8 mouse cellular contexts compared by ENCODE assay signal in genomic region chr10:81413310-81414261, GRCm38 (mm10). TPM values are rescaled to one million over a fixed set of nuclear protein-coding genes. Genes with fewer than 3 reads are reported as not detected.
DNase-seq lines count a peak whose midpoint lies in the region; ATAC-seq lines count a peak whose summit lies in the region.

No protein-coding gene starts in this region.

- H3K4me1 ChIP-seq in neural tube, embryonic 11.5 days (ENCODE audit: control insufficient read depth, insufficient read depth, low read length): peaks cover 45% of the 10 kb centered on the region
- peaks cover 100% of the 10 kb centered on the region for H3K4me1 ChIP-seq in embryonic facial prominence, embryonic 15.5 days
- H3K4me1 ChIP-seq in heart, embryonic 15.5 days (replicated peaks): peaks cover 100% of the 10 kb centered on the region
- H3K4me1 ChIP-seq in liver, embryonic 16.5 days (ENCODE audit: control insufficient read depth, low read depth, low read length): peaks cover 63% of the 10 kb centered on the region

- H3K27me3 ChIP-seq in neural tube, embryonic 11.5 days (ENCODE audit: control insufficient read depth, insufficient read depth, low read length): no peaks in the 10 kb centered on the region
- H3K27me3 ChIP-seq in embryonic facial prominence, embryonic 15.5 days: no peaks in the 10 kb centered on the region
- no peaks in the 10 kb centered on the region for H3K27me3 ChIP-seq in heart, embryonic 15.5 days
- H3K27me3 ChIP-seq in liver, embryonic 16.5 days (ENCODE audit: control insufficient read depth, insufficient read depth, low read depth, low read length): peaks cover 3% of the 10 kb centered on the region

- DNase-seq in neural tube, embryonic 11.5 days (ENCODE audit: low spot score): peak; percentile 77
- DNase-seq in neural tube, embryonic 10.5 days (ENCODE audit: extremely low spot score, low spot score): no peak
- DNase-seq in kidney, postnatal 10 days: peak; percentile 96
- DNase-seq in urinary bladder, postnatal 4 days (ENCODE audit: low spot score in 2 of 2): peak; percentile 83 to 89

- no peak for ATAC-seq in neural tube, embryonic 11.5 days (ENCODE audit: insufficient read depth, low FRiP score, low TSS enrichment)
- no peak for ATAC-seq in embryonic facial prominence, embryonic 15.5 days (ENCODE audit: insufficient number of reproducible peaks, low FRiP score, low TSS enrichment, low read depth)
- ATAC-seq in heart, embryonic 15.5 days (replicated peaks; ENCODE audit: insufficient number of reproducible peaks, insufficient read depth, low FRiP score, low read depth): no peak
- ATAC-seq in liver, embryonic 16.5 days (ENCODE audit: low read depth): peak; percentile 45
- ATAC-seq in neutrophil, adult 5-6 weeks (ENCODE audit: extremely low read depth, insufficient number of reproducible peaks, low FRiP score, poor library complexity, severe bottlenecking): peak; percentile 21; the same call in 1 of the 2 replicates

- no peak overlapping the region for H3K4me3 ChIP-seq in neural tube, embryonic 11.5 days (ENCODE audit: low read depth, low read length)
- no peak overlapping the region for H3K4me3 ChIP-seq in embryonic facial prominence, embryonic 15.5 days (replicated peaks)
- H3K4me3 ChIP-seq in heart, embryonic 15.5 days: peak overlapping the region; percentile 7; the same call in 1 of the 2 replicates
- H3K4me3 ChIP-seq in liver, embryonic 16.5 days (ENCODE audit: low read depth, low read length): peak overlapping the region; percentile 29

- no peak overlapping the region for H3K27ac ChIP-seq in neural tube, embryonic 11.5 days (ENCODE audit: low read depth, low read length)
- peak overlapping the region; percentile 86 for H3K27ac ChIP-seq in embryonic facial prominence, embryonic 15.5 days (replicated peaks)
- H3K27ac ChIP-seq in heart, embryonic 15.5 days: peak overlapping the region; percentile 98
- H3K27ac ChIP-seq in liver, embryonic 16.5 days (ENCODE audit: low read length): peak overlapping the region; percentile 48

- H3K9ac ChIP-seq in neural tube, embryonic 11.5 days (ENCODE audit: low read length): peak overlapping the region; percentile 39
- H3K9ac ChIP-seq in embryonic facial prominence, embryonic 15.5 days: no peak overlapping the region
- H3K9ac ChIP-seq in heart, embryonic 15.5 days: no peak overlapping the region
- H3K9ac ChIP-seq in liver, embryonic 16.5 days (ENCODE audit: low read depth, low read length): peak overlapping the region; percentile 28; the same call in 1 of the 2 replicates

- WGBS in neural tube, embryonic 11.5 days: 23% methylated on average over 26 of the region's 26 CpGs
- 28% methylated on average over 26 of the region's 26 CpGs for WGBS in embryonic facial prominence, embryonic 15.5 days
- 35% methylated on average over 26 of the region's 26 CpGs for WGBS in heart, embryonic 15.5 days
- WGBS in liver, embryonic 16.5 days (ENCODE audit: insufficient replicate concordance): 18% methylated on average over 26 of the region's 26 CpGs

- H3K4me2 ChIP-seq in neural tube, embryonic 11.5 days (ENCODE audit: low read depth): peak overlapping the region; percentile 5; the same call in 1 of the 2 replicates
- peak overlapping the region; percentile 19; the same call in 1 of the 2 replicates for H3K4me2 ChIP-seq in embryonic facial prominence, embryonic 15.5 days (replicated peaks)
- H3K4me2 ChIP-seq in heart, embryonic 15.5 days: peak overlapping the region; percentile 44
- H3K4me2 ChIP-seq in liver, embryonic 16.5 days (ENCODE audit: low read depth, low read length): 0 out of 2 replicates have a peak overlapping the region, but pooled peaks have one; percentile 26

- no peaks in the 10 kb centered on the region for H3K36me3 ChIP-seq in neural tube, embryonic 11.5 days (ENCODE audit: control insufficient read depth, insufficient read depth, low read length)
- H3K36me3 ChIP-seq in embryonic facial prominence, embryonic 15.5 days: peaks cover 31% of the 10 kb centered on the region
- no peaks in the 10 kb centered on the region for H3K36me3 ChIP-seq in heart, embryonic 15.5 days
- H3K36me3 ChIP-seq in liver, embryonic 16.5 days (ENCODE audit: control insufficient read depth, insufficient read depth): no peaks in the 10 kb centered on the region

- no peaks in the 10 kb centered on the region for H3K9me3 ChIP-seq in neural tube, embryonic 11.5 days (ENCODE audit: control insufficient read depth, low read length)
- H3K9me3 ChIP-seq in embryonic facial prominence, embryonic 15.5 days (replicated peaks): no peaks in the 10 kb centered on the region
- no peaks in the 10 kb centered on the region for H3K9me3 ChIP-seq in heart, embryonic 15.5 days (replicated peaks)
- H3K9me3 ChIP-seq in liver, embryonic 16.5 days (replicated peaks; ENCODE audit: control insufficient read depth, low read length): no peaks in the 10 kb centered on the region

RNA-seq across cellular contexts. Expression of gene Smim24, which starts 20.7 kb away (rescaled TPM):
- 1.9 and 3.5 TPM in 2 replicates for polyA plus RNA-seq in neural tube, embryonic 11.5 days (2014; fragmentation: Nextera tagmentation; extraction: Ambion mirVana)
- polyA plus RNA-seq in embryonic facial prominence, embryonic 15.5 days (2015; fragmentation: Nextera tagmentation; extraction: Ambion mirVana): 5.0 and 8.3 TPM in 2 replicates
- 3.9 and 4.1 TPM in 2 replicates for polyA plus RNA-seq in heart, embryonic 15.5 days (2015; fragmentation: Nextera tagmentation; extraction: Ambion mirVana)
- 1.7 and 4.1 TPM in 2 replicates for polyA plus RNA-seq in liver, embryonic 16.5 days (2015; fragmentation: Nextera tagmentation; extraction: Ambion mirVana)
- total RNA-seq in neutrophil, adult 5-6 weeks (2017): 2.5 and 2.6 TPM in 2 replicates

RNA-seq across cellular contexts. Expression of gene Gm48552, which starts 24.8 kb away (rescaled TPM):
- polyA plus RNA-seq in neural tube, embryonic 11.5 days (2014; fragmentation: Nextera tagmentation; extraction: Ambion mirVana): 0.97 and 1.3 TPM in 2 replicates
- polyA plus RNA-seq in embryonic facial prominence, embryonic 15.5 days (2015; fragmentation: Nextera tagmentation; extraction: Ambion mirVana): 1.6 and 2.9 TPM in 2 replicates
- 0.84 and 0.91 TPM in 2 replicates for polyA plus RNA-seq in heart, embryonic 15.5 days (2015; fragmentation: Nextera tagmentation; extraction: Ambion mirVana)
- 0.44 and 0.48 TPM in 2 replicates for polyA plus RNA-seq in liver, embryonic 16.5 days (2015; fragmentation: Nextera tagmentation; extraction: Ambion mirVana)
- total RNA-seq in neutrophil, adult 5-6 weeks (2017): 2.2 TPM in 1 of 2 replicates, not detected in the other

RNA-seq across cellular contexts. Expression of gene Gm48551, which starts 29.3 kb away (rescaled TPM):
- 1.7 and 3.0 TPM in 2 replicates for polyA plus RNA-seq in neural tube, embryonic 11.5 days (2014; fragmentation: Nextera tagmentation; extraction: Ambion mirVana)
- 3.1 and 3.2 TPM in 2 replicates for polyA plus RNA-seq in embryonic facial prominence, embryonic 15.5 days (2015; fragmentation: Nextera tagmentation; extraction: Ambion mirVana)
- polyA plus RNA-seq in heart, embryonic 15.5 days (2015; fragmentation: Nextera tagmentation; extraction: Ambion mirVana): 2.2 and 2.3 TPM in 2 replicates
- 0.54 and 0.55 TPM in 2 replicates for polyA plus RNA-seq in liver, embryonic 16.5 days (2015; fragmentation: Nextera tagmentation; extraction: Ambion mirVana)
- 3.1 and 5.6 TPM in 2 replicates for total RNA-seq in neutrophil, adult 5-6 weeks (2017)

RNA-seq across cellular contexts. Expression of gene Dohh, which starts 29.4 kb away (rescaled TPM):
- 64.1 and 76.1 TPM in 2 replicates for polyA plus RNA-seq in neural tube, embryonic 11.5 days (2014; fragmentation: Nextera tagmentation; extraction: Ambion mirVana)
- polyA plus RNA-seq in embryonic facial prominence, embryonic 15.5 days (2015; fragmentation: Nextera tagmentation; extraction: Ambion mirVana): 83.1 and 85.2 TPM in 2 replicates
- 65.2 and 79.9 TPM in 2 replicates for polyA plus RNA-seq in heart, embryonic 15.5 days (2015; fragmentation: Nextera tagmentation; extraction: Ambion mirVana)
- polyA plus RNA-seq in liver, embryonic 16.5 days (2015; fragmentation: Nextera tagmentation; extraction: Ambion mirVana): 46.3 and 48.3 TPM in 2 replicates
- total RNA-seq in neutrophil, adult 5-6 weeks (2017): 11.2 and 16.9 TPM in 2 replicates

RNA-seq across cellular contexts. Expression of gene Fzr1, which starts 35.3 kb away (rescaled TPM):
- 112 and 120 TPM in 2 replicates for polyA plus RNA-seq in neural tube, embryonic 11.5 days (2014; fragmentation: Nextera tagmentation; extraction: Ambion mirVana)
- 98.8 and 102 TPM in 2 replicates for polyA plus RNA-seq in embryonic facial prominence, embryonic 15.5 days (2015; fragmentation: Nextera tagmentation; extraction: Ambion mirVana)
- 66.5 and 84.1 TPM in 2 replicates for polyA plus RNA-seq in heart, embryonic 15.5 days (2015; fragmentation: Nextera tagmentation; extraction: Ambion mirVana)
- 128 and 138 TPM in 2 replicates for polyA plus RNA-seq in liver, embryonic 16.5 days (2015; fragmentation: Nextera tagmentation; extraction: Ambion mirVana)
- total RNA-seq in neutrophil, adult 5-6 weeks (2017): 16.5 and 16.8 TPM in 2 replicates

Comparison
In these comparisons a context has a peak if more than half of its experiments do, and no peak if none do; other contexts are left out.
1. ATAC-seq: peak in liver, embryonic 16.5 days (single experiment) and neutrophil, adult 5-6 weeks (single experiment); none in neural tube, embryonic 11.5 days (single experiment), embryonic facial prominence, embryonic 15.5 days (single experiment) and heart, embryonic 15.5 days (single experiment).
2. H3K4me3 ChIP-seq: peak in heart, embryonic 15.5 days (single experiment) and liver, embryonic 16.5 days (single experiment); none in neural tube, embryonic 11.5 days (single experiment) and embryonic facial prominence, embryonic 15.5 days (single experiment).
3. H3K9ac ChIP-seq: peak in neural tube, embryonic 11.5 days (single experiment) and liver, embryonic 16.5 days (single experiment); none in embryonic facial prominence, embryonic 15.5 days (single experiment) and heart, embryonic 15.5 days (single experiment).
4. Peak in every context shown above with its lines, with median percentiles within 50 percentile points of each other: H3K4me2 ChIP-seq.